Mouse (Mus musculus) cortical plate, adult 2 months (tissue): ENCODE data around the gene Sclt1. TPM values are rescaled to one million over a fixed set of nuclear protein-coding genes. Genes with fewer than 3 reads are reported as not detected.

ENCODE experiments used
- H3K27ac ChIP-seq: fragments of 200-500 bp; 2 replicates; pipeline ENCODE4 v1.5.1; 2012; ENCODE audit warnings: low read length, control low read depth, inconsistent platforms; ENCODE audit not compliant: insufficient read depth
- H3K4me1 ChIP-seq: fragments of 200-500 bp; 2 replicates; pipeline ENCODE4 v1.6.1; 2011; ENCODE audit warnings: low read length; ENCODE audit not compliant: control insufficient read depth, insufficient read depth
- H3K4me3 ChIP-seq: fragments of 200-500 bp; 2 replicates; pipeline ENCODE4 v1.5.1; 2011; ENCODE audit warnings: mild to moderate bottlenecking, low read length, control low read depth; ENCODE audit not compliant: insufficient read depth
- CTCF ChIP-seq: fragments of 200-500 bp; IDR thresholded peaks from 2 replicates; pipeline ENCODE4 v1.5.1; 2011; ENCODE audit warnings: mild to moderate bottlenecking, control low read depth, low read length; ENCODE audit not compliant: insufficient read depth; ENCODE audit errors: extremely low read depth
- POLR2A ChIP-seq: fragments of 200-500 bp; IDR thresholded peaks from 2 replicates; pipeline ENCODE4 v1.6.1; 2011; ENCODE audit warnings: mild to moderate bottlenecking, low read length, control low read depth; ENCODE audit not compliant: insufficient read depth; ENCODE audit errors: extremely low read depth
- polyA plus RNA-seq: library from polyadenylated mRNA; depleted of rRNA; stranded (reverse); fragments of >200 nt; gene quantifications from 2 replicates; pipeline ENCODE4 v1.2.3, GENCODE M21; 2012

Sclt1 gene
- polyA plus RNA-seq, 1 experiment = 11.6 TPM

DNA sequence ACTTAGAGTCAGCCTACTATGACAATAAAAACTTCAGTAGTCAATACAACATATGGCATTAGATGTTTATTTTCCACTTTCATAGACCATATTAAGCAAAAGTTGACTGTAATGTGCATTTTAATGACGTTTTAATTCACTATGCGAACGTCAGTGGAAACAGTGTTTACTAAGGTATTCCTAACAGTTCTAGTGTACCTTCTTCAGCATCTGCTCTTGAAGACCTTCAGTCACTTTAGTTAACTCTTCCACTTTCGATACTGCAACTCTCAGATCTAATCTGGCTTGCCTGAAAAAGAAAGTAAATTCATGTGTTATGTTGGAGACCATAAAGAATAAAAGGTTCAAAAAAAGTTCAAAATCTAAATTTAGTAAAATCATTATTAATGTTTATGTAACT, 60.2 kb downstream of the Sclt1 start:
- H3K4me1 ChIP-seq = no peaks in the 10 kb centered on the region

DNA sequence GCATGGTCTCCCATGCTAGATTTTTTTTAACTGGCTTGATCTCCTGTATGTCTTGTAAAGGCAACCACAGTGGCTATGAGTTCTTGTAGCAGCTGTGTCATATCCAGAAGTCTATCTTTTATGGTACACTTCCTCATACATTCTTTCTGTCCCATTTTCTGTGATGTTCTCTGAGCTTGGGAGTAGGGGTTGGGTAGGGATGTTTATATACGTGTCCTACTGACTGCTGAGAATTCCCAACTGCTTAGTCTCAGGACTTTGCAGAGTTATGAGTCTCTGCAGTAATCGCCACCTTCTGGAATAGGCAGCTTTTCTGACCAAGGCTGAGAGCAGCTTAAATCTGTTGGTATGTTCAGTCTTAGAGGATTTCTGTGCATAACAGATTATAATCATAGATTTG, 65.7 kb downstream of the Sclt1 start:
- no peak for TF ChIP-seq CTCF
- H3K4me1 ChIP-seq = no peaks in the 10 kb centered on the region
- H3K4me3 ChIP-seq = no peak overlapping the region
- no peak overlapping the region for H3K27ac ChIP-seq

More for the DNA sequence above, 60.2 kb downstream of the Sclt1 start:
- Histone ChIP-seq H3K4me3 (no peak overlapping the region), H3K27ac (no peak overlapping the region)
- no peak for TF ChIP-seq POLR2A

DNA sequence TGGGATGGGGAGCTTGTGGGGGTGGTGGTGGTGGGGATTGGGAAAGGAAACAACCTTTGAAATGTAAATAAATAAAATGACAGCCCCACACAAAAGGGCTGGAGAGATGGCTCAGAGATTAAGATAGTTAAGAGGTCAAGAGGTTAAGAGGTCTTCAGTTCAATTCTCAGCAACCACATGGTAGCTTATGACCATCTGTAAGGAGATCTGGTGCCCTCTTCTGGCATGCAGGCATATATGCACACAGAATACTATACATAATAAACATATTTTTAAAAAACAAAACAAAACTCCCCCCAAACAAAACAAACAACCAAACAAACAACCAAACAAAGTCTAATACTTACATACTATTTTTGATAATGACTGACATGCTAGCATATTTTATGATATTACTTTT, 67.5 kb downstream of the Sclt1 start:
- H3K4me3 ChIP-seq = no peak overlapping the region
- no peak overlapping the region for H3K27ac ChIP-seq
- H3K4me1 ChIP-seq = no peaks in the 10 kb centered on the region
- TF ChIP-seq POLR2A = no peak
- TF ChIP-seq CTCF = no peak

DNA sequence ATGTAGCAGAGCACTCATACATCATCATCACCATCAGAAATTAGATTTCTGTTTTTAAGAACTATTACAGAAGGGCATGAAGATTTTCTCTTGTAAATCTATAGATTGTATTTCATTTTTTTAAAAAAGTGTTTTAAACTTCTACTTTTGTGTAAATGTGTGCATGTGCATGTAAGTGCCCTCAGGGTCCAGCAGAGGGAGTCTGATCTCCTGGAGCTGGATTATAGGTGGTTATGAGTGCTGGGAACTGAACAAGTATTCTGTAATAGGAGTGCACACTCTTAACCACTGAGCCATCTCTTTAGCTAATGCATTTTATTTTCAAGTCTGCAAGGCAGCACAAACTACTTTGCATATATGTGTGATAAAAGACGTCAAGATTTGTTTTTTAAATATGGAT, 86.7 kb downstream of the Sclt1 start:
- H3K4me1 ChIP-seq = no peaks in the 10 kb centered on the region
- H3K27ac ChIP-seq = no peak overlapping the region
- TF ChIP-seq CTCF (no peak), POLR2A (no peak)

DNA sequence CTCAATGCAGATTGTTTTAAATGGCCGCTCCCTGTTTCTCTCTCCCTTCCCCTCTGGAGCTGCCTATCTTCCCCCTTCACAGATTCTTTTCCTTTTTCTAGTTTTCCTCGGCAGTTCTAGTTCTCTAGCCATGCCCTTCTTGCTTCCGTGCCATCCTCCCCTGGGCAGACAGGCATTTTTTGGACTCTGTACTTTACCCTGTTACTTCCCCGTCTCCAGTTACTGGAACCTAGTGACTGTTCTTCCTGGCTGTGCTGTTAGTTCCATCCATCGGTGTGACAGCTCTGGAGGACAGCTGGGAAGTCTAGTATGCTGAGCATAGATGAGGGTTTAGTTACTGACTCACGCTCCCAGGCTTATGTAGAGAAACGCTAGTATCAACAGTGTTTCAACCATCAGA, 121.3 kb downstream of the Sclt1 start:
- no peak for TF ChIP-seq CTCF
- TF ChIP-seq POLR2A = no peak
- Histone ChIP-seq H3K4me3 (no peak overlapping the region), H3K27ac (no peak overlapping the region), H3K4me1 (peaks cover 1% of the 10 kb centered on the region; the same call in 1 of the 2 replicates)

More for the DNA sequence above, 86.7 kb downstream of the Sclt1 start:
- H3K4me3 ChIP-seq = no peak overlapping the region

DNA sequence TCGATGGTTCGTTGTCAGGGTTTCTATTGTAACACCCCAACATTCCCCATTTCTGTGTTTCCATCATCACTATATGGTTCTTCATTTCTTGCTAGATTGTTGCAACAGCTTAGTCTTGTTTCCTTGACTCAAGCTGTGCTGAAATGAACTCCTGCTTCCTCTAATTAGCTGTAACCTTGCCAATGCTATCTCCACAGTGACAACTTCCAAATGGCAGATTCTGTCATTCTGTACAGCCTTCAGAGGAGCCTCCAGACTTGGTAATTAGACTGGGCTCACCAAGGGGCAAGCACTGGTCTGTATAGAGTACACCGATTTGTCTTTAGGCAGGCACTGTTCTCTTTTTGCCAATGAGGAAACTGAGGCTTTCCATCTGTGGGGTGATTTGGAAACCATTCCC, 123.8 kb downstream of the Sclt1 start:
- Histone ChIP-seq H3K27ac (no peak overlapping the region), H3K4me3 (no peak overlapping the region), H3K4me1 (peaks cover 1% of the 10 kb centered on the region; the same call in 1 of the 2 replicates)
- TF ChIP-seq POLR2A = no peak

DNA sequence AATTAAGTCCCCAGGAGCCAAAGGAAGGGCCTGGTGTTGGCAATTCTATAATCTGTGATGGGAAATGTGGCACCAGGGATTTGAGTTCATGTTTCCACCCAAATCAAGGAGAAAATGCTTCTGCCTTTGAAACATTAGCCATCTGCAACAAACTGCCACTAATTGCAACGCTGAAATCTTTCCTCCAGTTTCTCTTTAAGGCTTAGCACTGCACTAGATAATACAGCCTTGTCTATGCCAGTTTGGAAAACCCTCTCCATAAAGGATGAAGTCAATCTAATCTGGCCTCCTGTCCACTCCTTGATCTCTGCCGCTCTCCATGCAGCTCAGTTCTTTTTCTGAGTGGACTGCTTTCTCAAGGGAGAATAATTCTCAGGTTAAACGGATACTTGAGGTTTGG, 124.3 kb downstream of the Sclt1 start:
- TF ChIP-seq POLR2A (no peak), CTCF (no peak)
- Histone ChIP-seq H3K4me3 (no peak overlapping the region), H3K27ac (no peak overlapping the region)

DNA sequence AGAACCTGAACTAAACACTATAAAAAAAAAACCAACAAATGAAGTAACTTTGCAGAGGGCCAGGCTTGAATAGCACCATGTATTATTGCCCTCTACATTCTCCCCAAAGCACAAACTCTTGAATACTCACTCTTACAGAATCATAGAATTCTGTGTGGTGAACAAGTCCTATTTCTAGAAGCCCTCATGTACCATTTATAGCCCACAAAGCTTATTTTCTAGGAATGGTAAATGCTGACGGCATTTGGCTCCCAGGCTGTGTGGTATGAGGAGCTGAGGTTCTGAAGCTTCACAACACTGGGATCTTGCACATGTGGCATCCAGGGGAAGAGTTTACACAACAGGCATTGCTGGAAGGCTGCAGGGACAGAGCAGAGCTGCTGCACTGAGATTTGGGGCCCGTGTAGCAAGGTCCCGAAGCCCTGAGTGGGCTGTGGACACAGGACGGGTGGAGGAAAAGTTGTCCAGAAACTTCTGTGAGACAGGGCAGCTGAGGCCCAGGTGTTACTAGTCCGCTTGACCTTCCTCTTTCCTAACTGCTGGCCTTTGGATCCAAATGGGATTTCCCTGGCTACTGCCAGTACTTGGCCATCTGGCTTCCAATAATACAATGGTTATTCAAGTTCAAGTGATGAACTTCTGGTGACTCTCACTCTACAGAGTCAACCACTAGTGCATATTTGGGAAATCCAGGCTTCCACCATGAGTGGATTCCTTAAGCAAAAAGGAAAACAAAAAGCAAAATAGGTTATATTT, 127.9 kb downstream of the Sclt1 start:
- Histone ChIP-seq H3K4me1 (peaks cover 1% of the 10 kb centered on the region; the same call in 1 of the 2 replicates), H3K27ac (no peak overlapping the region), H3K4me3 (no peak overlapping the region)
- TF ChIP-seq POLR2A = no peak
- TF ChIP-seq CTCF = no peak

More for the DNA sequence above, 124.3 kb downstream of the Sclt1 start:
- H3K4me1 ChIP-seq = peaks cover 1% of the 10 kb centered on the region; the same call in 1 of the 2 replicates

DNA sequence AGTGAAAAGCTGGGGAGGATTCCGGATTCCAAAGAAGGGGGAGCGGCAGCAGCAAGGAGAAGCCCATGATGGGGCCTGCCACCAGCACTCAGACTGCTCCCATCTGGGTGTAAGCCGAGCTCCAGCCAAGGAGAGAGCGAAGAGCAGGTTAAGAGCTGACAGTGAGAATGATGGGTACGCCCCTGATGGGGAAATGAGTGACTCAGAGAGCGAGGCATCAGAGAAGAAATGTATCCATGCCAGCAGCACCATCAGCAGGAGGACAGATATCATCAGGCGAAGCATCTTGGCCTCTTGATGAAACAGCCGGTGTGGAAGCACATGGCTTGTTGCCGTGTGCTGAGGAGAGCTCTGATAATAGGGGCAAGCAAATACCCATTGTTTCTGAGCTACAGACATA, 128.6 kb downstream of the Sclt1 start:
- H3K4me1 ChIP-seq = peaks cover 1% of the 10 kb centered on the region; the same call in 1 of the 2 replicates
- no peak overlapping the region for H3K4me3 ChIP-seq
- TF ChIP-seq POLR2A (no peak), CTCF (no peak)
- 0 out of 2 replicates have a peak overlapping the region, but pooled peaks have one; percentile 65 for H3K27ac ChIP-seq

DNA sequence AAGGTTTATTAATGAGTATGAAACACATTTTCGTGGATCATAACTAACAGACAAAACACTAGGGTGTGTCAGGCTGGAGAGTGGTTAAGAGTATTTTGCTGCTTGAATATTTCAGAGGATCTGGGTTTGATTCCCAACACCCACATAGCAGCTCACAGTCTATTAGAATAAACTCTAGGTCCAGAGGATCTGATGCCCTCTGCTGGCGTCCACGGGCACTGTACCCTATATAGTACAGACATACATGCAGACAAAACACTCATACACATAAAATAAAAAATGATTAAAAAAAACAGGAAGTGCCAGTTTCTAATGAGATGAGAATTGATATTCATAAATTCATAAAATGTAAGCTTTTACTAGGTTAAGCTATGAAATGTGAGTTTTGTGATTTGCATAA, 130.1 kb downstream of the Sclt1 start:
- no peak for TF ChIP-seq CTCF
- TF ChIP-seq POLR2A = no peak
- H3K4me1 ChIP-seq = no peaks in the 10 kb centered on the region
- no peak overlapping the region for H3K4me3 ChIP-seq
- no peak overlapping the region for H3K27ac ChIP-seq

DNA sequence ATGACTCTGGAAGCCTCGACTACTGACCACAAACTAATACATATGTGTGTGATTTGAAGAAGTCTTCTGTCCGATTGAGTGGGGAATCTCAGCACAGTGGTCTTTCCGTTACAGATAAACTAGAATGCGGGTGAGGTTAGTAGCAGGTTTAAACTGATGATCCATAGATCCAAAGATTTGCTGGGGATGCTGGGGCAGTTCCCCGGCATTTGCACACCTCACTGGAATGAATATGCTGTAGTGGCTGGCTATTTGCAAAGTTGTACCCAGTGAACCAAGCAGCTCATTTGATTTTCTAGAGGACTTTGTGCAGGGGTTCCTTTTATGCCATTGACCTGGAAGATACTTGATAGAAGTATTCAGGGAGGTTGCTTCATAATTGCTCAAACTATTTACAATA, 133.2 kb downstream of the Sclt1 start:
- no peak overlapping the region for H3K27ac ChIP-seq
- H3K4me3 ChIP-seq = no peak overlapping the region
- peaks cover 2% of the 10 kb centered on the region for H3K4me1 ChIP-seq
- TF ChIP-seq CTCF (no peak), POLR2A (no peak)
